Mouse (Mus musculus) adrenal gland, adult 2 months (tissue): ENCODE data around the gene Slc24a2. TPM values are rescaled to one million over a fixed set of nuclear protein-coding genes. Genes with fewer than 3 reads are reported as not detected.

ENCODE experiments used
- DNase-seq: peaks from one replicate; pipeline ENCODE4 v3.0.0; 2021
- long read RNA-seq: library from polyadenylated mRNA; stranded (forward); transcript quantifications from one replicate; pipeline ENCODE4 v2.0.0, GENCODE M21; 2021
- polyA plus RNA-seq: library from polyadenylated mRNA; depleted of rRNA; stranded (reverse); fragments of >200 nt; gene quantifications from 2 replicates; pipeline ENCODE4 v1.2.3, GENCODE M21; 2012; rRNA removed
- total RNA-seq, 2 experiments: library from RNA; stranded (reverse); gene quantifications; 2 replicates each; pipeline ENCODE4 v1.2.3; 2021

Slc24a2 gene
- total RNA-seq = 10 to 100 TPM; 14.8 to 17.8 TPM
- polyA plus RNA-seq = 0.65 and 0.78 TPM in 2 replicates
- long read RNA-seq, full-length matches to known transcripts = 1 of 5 reads
- long read RNA-seq, partial matches to known transcripts = 0 of 5 reads
- long read RNA-seq, other reads (novel, unspliced or antisense) = 4 of 5 reads

GRCm38 (mm10) chr4:87229960-87230551 lies at the start of gene Slc24a2:
Gene Slc24a2 (minus strand): TSS chr4:87230477.
- peak; percentile 67 for DNase-seq

GRCm38 (mm10) chr4:87274825-87275224 lies 44.5 kb upstream of the Slc24a2 start:
- no peak for DNase-seq

- DNase-seq = no peak
Observed at GRCm38 (mm10) chr4:87274276-87274675, 44.0 kb upstream of the Slc24a2 start.

- DNase-seq = no peak
Observed at GRCm38 (mm10) chr4:87273476-87273875, 43.2 kb upstream of the Slc24a2 start.

- peak; percentile 10 for DNase-seq
Observed at GRCm38 (mm10) chr4:87229224-87229959, 885 bp downstream of the Slc24a2 start.

GRCm38 (mm10) chr4:87221586-87221985 lies 8.7 kb downstream of the Slc24a2 start:
- DNase-seq = peak; percentile 24

- DNase-seq = peak; percentile 12
Observed at GRCm38 (mm10) chr4:87218196-87218595, 12.1 kb downstream of the Slc24a2 start.

- DNase-seq = peak; percentile 13
Observed at GRCm38 (mm10) chr4:87211344-87211978, 18.8 kb downstream of the Slc24a2 start.

GRCm38 (mm10) chr4:87210533-87210932 lies 19.7 kb downstream of the Slc24a2 start:
- no peak for DNase-seq

- no peak for DNase-seq
Observed at GRCm38 (mm10) chr4:87202081-87202480, 28.2 kb downstream of the Slc24a2 start.

- DNase-seq = no peak
Observed at GRCm38 (mm10) chr4:87201229-87201628, 29.0 kb downstream of the Slc24a2 start.

GRCm38 (mm10) chr4:87184147-87184930 lies 45.9 kb downstream of the Slc24a2 start:
- DNase-seq = no peak

GRCm38 (mm10) chr4:87177116-87177515 lies 53.2 kb downstream of the Slc24a2 start:
- no peak for DNase-seq

GRCm38 (mm10) chr4:87163945-87164344 lies 66.3 kb downstream of the Slc24a2 start:
- DNase-seq = no peak

- no peak for DNase-seq
Observed at GRCm38 (mm10) chr4:87158053-87158452, 72.2 kb downstream of the Slc24a2 start.

- no peak for DNase-seq
Observed at GRCm38 (mm10) chr4:87151990-87152389, 78.3 kb downstream of the Slc24a2 start.

- no peak for DNase-seq
Observed at GRCm38 (mm10) chr4:87149584-87149983, 80.7 kb downstream of the Slc24a2 start.

GRCm38 (mm10) chr4:87141590-87142365 lies 88.5 kb downstream of the Slc24a2 start:
- peak; percentile 18 for DNase-seq

- DNase-seq = peak; percentile 11
Observed at GRCm38 (mm10) chr4:87140901-87141300, 89.4 kb downstream of the Slc24a2 start.

GRCm38 (mm10) chr4:87132525-87132924 lies 97.8 kb downstream of the Slc24a2 start:
- DNase-seq = no peak

GRCm38 (mm10) chr4:87126756-87127155 lies 103.5 kb downstream of the Slc24a2 start:
- no peak for DNase-seq
